Mouse (Mus musculus) midbrain, embryonic 11.5 days (tissue): ENCODE measurements around the gene Eed. TPM values are rescaled to one million over a fixed set of nuclear protein-coding genes. Genes with fewer than 3 reads are reported as not detected.

Source experiments
- ATAC-seq: fragments of 200-750 bp; cut with Nextera tagmentation; 2 replicates; pipeline ENCODE4 v1.8.0; 2017; ENCODE audit warnings: moderate TSS enrichment, moderate library complexity; ENCODE audit not compliant: low FRiP score
- DNase-seq: peaks from one replicate; pipeline ENCODE4 v3.0.0; 2015; ENCODE audit warnings: low spot score; ENCODE audit errors: missing footprints
- H3K27ac ChIP-seq: fragments of 300-500 bp; sonication (generic); 2 replicates; pipeline ENCODE4 v1.5.1; 2014; ENCODE audit warnings: low read depth, low read length
- H3K27me3 ChIP-seq: fragments of 300-500 bp; sonication (generic); 2 replicates; pipeline ENCODE4 v1.6.1; 2014; ENCODE audit warnings: mild to moderate bottlenecking, low read length, moderate library complexity, mixed read lengths; ENCODE audit not compliant: control insufficient read depth, insufficient read depth
- H3K36me3 ChIP-seq: fragments of 300-500 bp; sonication (generic); 2 replicates; pipeline ENCODE4 v1.6.1; 2014; ENCODE audit warnings: mild to moderate bottlenecking, low read length, moderate library complexity, mixed read lengths; ENCODE audit not compliant: control insufficient read depth, insufficient read depth
- H3K4me1 ChIP-seq: fragments of 300-500 bp; sonication (generic); 2 replicates; pipeline ENCODE4 v1.6.1; 2014; ENCODE audit warnings: low read length; ENCODE audit not compliant: control insufficient read depth, insufficient read depth
- H3K4me2 ChIP-seq: fragments of 300-500 bp; sonication (generic); 2 replicates; pipeline ENCODE4 v1.6.1; 2014; ENCODE audit warnings: mild to moderate bottlenecking, moderate library complexity
- H3K4me3 ChIP-seq: fragments of 300-500 bp; sonication (generic); 2 replicates; pipeline ENCODE4 v1.5.1; 2014; ENCODE audit warnings: low read depth, low read length
- H3K9ac ChIP-seq: fragments of 300-500 bp; sonication (generic); 2 replicates; pipeline ENCODE4 v1.6.1; 2014; ENCODE audit warnings: low read length
- H3K9me3 ChIP-seq: fragments of 300-500 bp; sonication (generic); 2 replicates; pipeline ENCODE4 v1.6.1; 2016; ENCODE audit warnings: low read length; ENCODE audit not compliant: control insufficient read depth
- WGBS: fragments of 180-500 bp; shearing (Covaris S2); extraction: QIAGEN DNeasy Blood & Tissue Kit; methylation state at CpG from one replicate; pipeline ENCODE4 v1.1.7; 2014; 5-methylcytosine and 5-hydroxymethylcytosine counted together
- polyA plus RNA-seq: library from polyadenylated mRNA; unstranded; fragments of >200 nt; fragmentation: Nextera tagmentation; extraction: Ambion mirVana; gene quantifications from 2 replicates; pipeline ENCODE4 v1.2.1, GENCODE M21; 2014

Eed gene
- polyA plus RNA-seq, 1 experiment from 2014 or later, result 82.8 TPM

DNA sequence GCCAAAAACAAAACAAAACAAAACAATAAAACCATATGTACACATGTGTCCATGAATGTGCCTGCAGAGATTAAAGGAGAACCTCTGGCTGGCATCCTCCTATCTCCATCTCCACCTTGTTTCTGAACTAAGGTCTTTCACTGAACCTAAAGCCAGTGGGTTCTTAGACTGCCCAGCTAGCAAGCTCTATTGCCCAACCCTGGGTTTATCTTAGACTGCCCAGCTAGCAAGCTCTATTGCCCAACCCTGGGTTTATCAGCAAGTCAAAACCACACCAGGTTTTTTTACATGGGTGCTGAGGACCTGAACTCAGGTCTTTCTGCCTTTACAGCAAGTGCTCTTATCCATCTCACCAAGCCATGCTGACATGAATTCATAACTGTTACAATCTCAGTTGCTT is 17.6 kb downstream of the Eed start:
- H3K9me3 ChIP-seq, result no peaks in the 10 kb centered on the region
- H3K4me1 ChIP-seq, result no peaks in the 10 kb centered on the region
- DNase-seq (no peak), ATAC-seq (no peak)
- H3K4me3 ChIP-seq, result no peak overlapping the region
- no peak overlapping the region for H3K27ac ChIP-seq
- H3K27me3 ChIP-seq, result no peaks in the 10 kb centered on the region
- no peak overlapping the region for H3K9ac ChIP-seq
- H3K36me3 ChIP-seq, result peaks cover 2% of the 10 kb centered on the region; the same call in 1 of the 2 replicates
- no peak overlapping the region for H3K4me2 ChIP-seq

DNA sequence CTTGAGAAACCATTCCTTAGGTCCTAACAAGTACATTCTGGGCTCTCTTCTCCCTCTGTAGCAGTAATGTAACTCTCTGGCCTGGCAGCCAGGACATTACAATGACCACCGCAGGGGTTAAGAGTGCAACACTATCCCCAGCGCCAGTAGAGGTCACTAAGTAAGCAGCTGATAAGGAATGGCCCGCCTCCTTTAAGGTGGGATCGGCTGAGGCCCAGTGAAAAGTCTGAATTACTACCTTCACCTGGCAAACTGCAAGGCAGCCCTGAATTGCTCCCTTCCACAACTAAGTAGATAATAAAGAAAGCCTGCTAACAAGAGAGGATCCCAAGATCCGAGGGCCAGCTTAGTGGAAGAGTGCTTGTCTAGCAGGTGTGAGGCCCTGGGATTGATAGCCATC is 23.5 kb downstream of the Eed start:
- H3K9ac ChIP-seq, result no peak overlapping the region
- no peaks in the 10 kb centered on the region for H3K4me1 ChIP-seq
- 0 out of 2 replicates have a peak, but pooled peaks cover 5% of the 10 kb centered on the region for H3K36me3 ChIP-seq
- ATAC-seq, result no peak
- no peak for DNase-seq
- H3K4me2 ChIP-seq, result no peak overlapping the region
- no peak overlapping the region for H3K27ac ChIP-seq
- WGBS, result 51% methylated on average over 5 of the region's 5 CpGs
- H3K4me3 ChIP-seq, result no peak overlapping the region
- H3K27me3 ChIP-seq, result no peaks in the 10 kb centered on the region
- H3K9me3 ChIP-seq, result no peaks in the 10 kb centered on the region

DNA sequence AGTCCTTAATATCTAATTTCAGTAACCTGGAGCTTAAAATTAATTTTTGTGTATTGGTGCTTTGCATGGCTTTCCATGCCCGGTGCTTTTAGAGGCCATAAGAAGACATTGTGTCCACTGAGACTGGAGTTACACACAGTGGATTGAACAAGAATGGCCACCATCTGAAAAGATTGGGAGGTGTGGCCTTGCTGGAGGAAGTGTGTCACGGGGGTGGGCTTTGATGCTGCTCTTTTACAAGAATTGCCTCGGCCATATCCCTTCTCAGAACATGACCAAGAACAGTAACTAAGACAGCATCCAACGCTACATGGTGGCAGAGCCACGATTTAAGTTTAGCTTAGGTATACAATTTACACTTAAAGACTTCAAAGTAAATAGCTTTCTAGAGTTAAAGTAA is 26.5 kb downstream of the Eed start:
- WGBS, result 92% methylated on average over 5 of the region's 5 CpGs
- 0 out of 2 replicates have a peak, but pooled peaks cover 5% of the 10 kb centered on the region for H3K36me3 ChIP-seq

DNA sequence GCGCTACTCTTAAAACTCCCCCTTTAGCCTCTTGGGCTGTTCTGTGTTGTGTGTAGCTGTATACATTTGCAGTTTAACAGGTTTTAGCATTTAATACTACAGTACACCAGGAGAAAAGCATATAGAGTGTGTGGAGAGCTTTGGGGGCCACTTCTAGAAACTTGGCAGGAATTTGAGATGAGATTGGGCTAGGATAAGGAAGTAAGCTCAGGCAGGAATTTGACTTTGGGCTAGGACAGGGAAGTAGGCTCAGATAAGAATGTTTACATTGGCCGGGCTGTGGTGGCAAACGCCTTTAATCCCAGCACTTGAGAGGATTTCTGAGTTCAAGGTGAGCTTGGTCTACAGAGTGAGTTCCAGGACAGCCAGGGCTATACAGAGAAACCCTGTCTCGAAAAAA is 31.4 kb downstream of the Eed start:
- Histone ChIP-seq H3K4me3 (no peak overlapping the region), H3K4me2 (no peak overlapping the region), H3K27me3 (no peaks in the 10 kb centered on the region), H3K36me3 (0 out of 2 replicates have a peak, but pooled peaks cover 3% of the 10 kb centered on the region), H3K4me1 (no peaks in the 10 kb centered on the region), H3K27ac (no peak overlapping the region), H3K9me3 (no peaks in the 10 kb centered on the region), H3K9ac (no peak overlapping the region)
- ATAC-seq (no peak), DNase-seq (no peak)
- 75% methylated on average over 4 of the region's 4 CpGs for WGBS

More for the DNA sequence above, 26.5 kb downstream of the Eed start:
- Histone ChIP-seq H3K9ac (no peak overlapping the region), H3K27ac (no peak overlapping the region), H3K4me2 (no peak overlapping the region), H3K9me3 (no peaks in the 10 kb centered on the region), H3K27me3 (no peaks in the 10 kb centered on the region), H3K4me1 (no peaks in the 10 kb centered on the region), H3K4me3 (no peak overlapping the region)
- DNase-seq (no peak), ATAC-seq (no peak)

DNA sequence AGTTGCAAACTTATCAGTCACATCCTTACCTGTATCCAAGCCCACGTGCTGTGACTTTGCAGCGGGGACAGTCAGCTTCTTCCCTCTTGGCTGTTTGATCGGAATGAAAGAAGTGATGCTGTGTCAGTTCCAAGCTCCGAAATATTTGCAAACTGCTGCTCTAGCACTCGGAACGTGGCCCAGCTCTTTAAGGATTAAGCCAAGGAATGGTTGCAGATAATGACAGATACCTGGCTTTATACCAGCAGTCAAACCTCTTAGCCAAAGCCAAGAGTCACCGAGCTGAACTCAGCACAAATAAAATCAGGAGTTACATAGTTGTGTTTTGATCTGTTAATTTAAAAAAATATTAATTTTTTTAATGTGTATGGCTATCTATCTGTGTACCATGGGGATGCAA is 32.8 kb downstream of the Eed start:
- no peak overlapping the region for H3K9ac ChIP-seq
- no peaks in the 10 kb centered on the region for H3K27me3 ChIP-seq
- H3K27ac ChIP-seq, result no peak overlapping the region
- no peaks in the 10 kb centered on the region for H3K36me3 ChIP-seq
- no peak overlapping the region for H3K4me3 ChIP-seq
- DNase-seq (no peak), ATAC-seq (no peak)
- no peaks in the 10 kb centered on the region for H3K4me1 ChIP-seq
- no peak overlapping the region for H3K4me2 ChIP-seq
- WGBS, result 89% methylated on average over 7 of the region's 7 CpGs
- H3K9me3 ChIP-seq, result no peaks in the 10 kb centered on the region

DNA sequence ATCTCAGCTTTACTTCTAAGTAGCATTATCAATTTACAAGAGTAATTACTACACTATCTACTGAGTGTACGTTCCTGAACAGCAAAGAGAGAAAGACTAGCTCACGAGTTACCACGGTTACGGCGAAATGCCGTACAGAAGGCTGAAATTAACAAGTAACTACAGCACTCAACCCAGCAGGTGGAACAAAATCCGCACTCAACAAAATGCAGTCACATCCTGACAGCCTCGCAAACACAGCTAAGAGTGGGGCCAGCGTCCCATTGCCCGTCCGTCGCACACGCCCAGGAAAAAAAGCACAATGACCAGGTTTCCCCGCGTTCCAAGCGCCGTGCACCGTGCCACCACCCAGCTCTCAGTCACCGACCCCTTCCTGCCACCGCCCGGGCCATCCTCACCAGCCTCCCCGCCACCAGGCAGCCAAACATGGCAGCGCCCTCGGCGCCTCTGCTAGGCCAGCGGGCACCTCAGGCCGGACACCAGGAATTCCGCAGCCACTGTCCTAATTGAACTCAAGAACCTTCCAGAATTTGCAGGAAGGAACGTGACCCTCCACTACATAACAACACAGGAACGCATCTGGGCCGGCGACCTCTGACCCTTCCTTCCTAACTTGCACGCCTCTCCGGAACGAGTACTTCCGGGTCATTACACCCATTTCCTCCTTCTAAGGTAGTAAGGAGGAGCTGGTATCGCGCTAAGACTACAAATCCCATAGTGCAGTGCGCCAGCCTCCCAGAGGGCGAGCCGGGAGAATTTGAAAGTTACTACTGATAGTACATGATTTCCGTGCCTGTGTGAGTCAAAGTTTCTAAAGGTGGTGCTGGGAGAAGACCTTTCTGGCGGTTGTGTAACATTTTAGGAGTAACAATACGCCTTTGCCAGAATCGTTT is 40.0 kb downstream of the Eed start, which contains the start of gene Hikeshi:
Gene Hikeshi (minus strand): TSS at position 634 of the 893 bp plus-strand sequence.
- ATAC-seq (peak; percentile 99), DNase-seq (peak; percentile 99)
- peak within 1 kb of the TSS; percentile 59; the same call in 1 of the 2 replicates for H3K27ac ChIP-seq
- H3K4me1 ChIP-seq, result peaks cover 10% of the 10 kb centered on the region; the same call in 1 of the 2 replicates
- no peaks in the 10 kb centered on the region for H3K27me3 ChIP-seq
- H3K4me3 ChIP-seq, result peak within 1 kb of the TSS; percentile 81
- WGBS, result under 1% methylated on average over 45 of the region's 45 CpGs
- peak within 1 kb of the TSS; percentile 49 for H3K4me2 ChIP-seq
- no peaks in the 10 kb centered on the region for H3K9me3 ChIP-seq
- H3K36me3 ChIP-seq, result no peaks in the 10 kb centered on the region
- H3K9ac ChIP-seq, result peak within 1 kb of the TSS; percentile 83

DNA sequence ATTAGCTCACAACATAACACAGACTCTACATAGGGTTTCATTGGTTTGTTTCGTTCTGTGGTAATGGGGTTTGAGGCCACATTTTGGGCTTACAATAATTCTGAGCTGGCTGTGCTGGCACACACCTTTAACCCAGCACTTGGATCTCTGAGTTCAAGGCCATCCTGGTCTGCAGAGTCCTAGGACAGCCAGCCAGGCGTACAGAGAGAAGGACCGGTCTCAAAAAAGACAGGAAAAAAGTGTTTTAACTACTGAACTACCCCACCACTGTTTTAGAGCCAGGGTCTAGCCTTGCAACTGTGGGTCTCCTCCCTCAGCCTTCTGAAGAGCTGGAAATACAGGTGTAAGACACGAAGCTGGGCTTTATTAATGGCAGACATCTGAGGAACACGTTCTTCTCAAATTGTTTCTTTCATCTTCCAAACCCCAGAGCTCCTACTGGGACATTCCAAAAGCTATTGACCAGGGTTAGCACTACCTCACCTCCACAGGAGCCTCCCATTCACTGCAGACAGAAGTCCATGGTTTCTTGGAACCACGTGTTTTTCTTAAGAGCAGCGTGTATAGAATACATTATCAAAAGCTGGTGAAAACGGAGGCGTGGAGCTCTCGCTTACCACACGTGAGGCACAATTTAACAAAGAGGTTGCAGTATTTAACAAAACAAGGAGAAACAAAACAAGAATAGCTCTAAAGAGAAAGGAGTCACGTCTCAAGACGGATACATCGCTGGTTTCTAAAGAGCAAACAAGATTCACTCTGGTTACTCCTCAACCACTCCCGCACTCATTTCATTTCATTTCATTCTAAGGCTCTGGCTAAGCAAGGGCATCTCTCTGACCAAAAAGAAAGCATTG is 41.1 kb downstream of the Eed start:
- peak overlapping the region; percentile 83 for H3K9ac ChIP-seq
- WGBS, result 52% methylated on average over 15 of the region's 15 CpGs
- H3K36me3 ChIP-seq, result no peaks in the 10 kb centered on the region; the same call in 1 of the 2 replicates
- no peaks in the 10 kb centered on the region for H3K9me3 ChIP-seq
- H3K27ac ChIP-seq, result no peak overlapping the region
- H3K4me3 ChIP-seq, result peak overlapping the region; percentile 81
- peak; percentile 87 for DNase-seq
- ATAC-seq, result no peak
- peak overlapping the region; percentile 49 for H3K4me2 ChIP-seq
- peaks cover 10% of the 10 kb centered on the region; the same call in 1 of the 2 replicates for H3K4me1 ChIP-seq
- H3K27me3 ChIP-seq, result no peaks in the 10 kb centered on the region

DNA sequence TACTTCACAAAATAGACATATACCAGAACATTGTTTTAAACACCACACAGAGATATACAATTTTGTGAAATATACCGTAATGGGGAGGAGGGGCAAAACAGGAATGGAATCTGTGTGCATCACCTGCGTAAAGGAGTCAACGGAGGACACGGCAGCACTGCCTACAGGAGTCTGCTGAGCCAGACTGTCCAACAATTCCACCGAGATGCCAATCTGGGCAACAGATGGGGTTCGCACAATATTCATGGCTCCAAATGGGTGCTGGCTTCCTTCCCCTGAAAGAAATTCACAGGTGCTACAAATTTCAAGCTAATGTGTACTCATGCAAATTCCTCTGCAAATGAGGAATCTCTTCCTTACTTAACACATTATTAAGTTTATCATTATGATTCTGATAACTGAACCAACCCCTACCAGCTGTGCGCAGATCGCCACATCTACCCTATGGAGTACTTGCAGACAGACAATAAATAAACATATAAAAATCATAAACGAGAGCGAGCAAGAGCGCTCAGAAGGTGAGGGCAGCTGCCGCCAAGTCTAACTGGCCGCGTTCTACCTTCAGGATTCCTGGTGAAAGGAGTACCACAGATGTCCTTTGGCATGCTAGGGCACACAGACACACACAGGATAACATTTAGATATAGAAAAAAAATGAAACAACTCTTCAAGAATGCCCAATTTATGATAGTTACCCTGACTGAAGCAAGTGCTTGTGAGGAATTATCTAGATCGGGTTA is 57.2 kb downstream of the Eed start:
- Histone ChIP-seq H3K4me3 (no peak overlapping the region), H3K27ac (no peak overlapping the region), H3K4me1 (no peaks in the 10 kb centered on the region), H3K4me2 (no peak overlapping the region), H3K36me3 (peaks cover 6% of the 10 kb centered on the region), H3K9ac (no peak overlapping the region), H3K9me3 (no peaks in the 10 kb centered on the region), H3K27me3 (no peaks in the 10 kb centered on the region)
- WGBS, result 98% methylated on average over 15 of the region's 15 CpGs
- ATAC-seq (no peak), DNase-seq (no peak)
